Mouse (Mus musculus) forebrain, embryonic 13.5 days (tissue): Measurements from ENCODE around the gene Mef2c. TPM values are rescaled to one million over a fixed set of nuclear protein-coding genes. Genes with fewer than 3 reads are reported as not detected.

ENCODE experiments used
- ATAC-seq: fragments of 200-750 bp; cut with Nextera tagmentation; 2 replicates; pipeline ENCODE4 v1.8.0; 2017
- H3K27ac ChIP-seq: fragments of 300-500 bp; sonication (generic); 2 replicates; pipeline ENCODE4 v1.5.1; 2015; ENCODE audit warnings: inconsistent platforms, mild to moderate bottlenecking, moderate library complexity
- H3K27me3 ChIP-seq: fragments of 300-500 bp; sonication (generic); 2 replicates; pipeline ENCODE4 v1.6.1; 2015; ENCODE audit warnings: mild to moderate bottlenecking, inconsistent platforms
- H3K36me3 ChIP-seq: fragments of 300-500 bp; sonication (generic); 2 replicates; pipeline ENCODE4 v1.6.1; 2015; ENCODE audit warnings: mild to moderate bottlenecking, inconsistent platforms; ENCODE audit not compliant: poor library complexity, severe bottlenecking
- H3K4me1 ChIP-seq: fragments of 300-500 bp; sonication (generic); 2 replicates; pipeline ENCODE4 v1.6.1; 2015; ENCODE audit warnings: inconsistent platforms
- H3K4me2 ChIP-seq: fragments of 300-500 bp; sonication (generic); 2 replicates; pipeline ENCODE4 v1.6.1; 2015; ENCODE audit warnings: inconsistent platforms, mild to moderate bottlenecking, moderate library complexity
- H3K4me3 ChIP-seq: fragments of 300-500 bp; sonication (generic); 2 replicates; pipeline ENCODE4 v1.5.1; 2015; ENCODE audit warnings: mild to moderate bottlenecking, inconsistent platforms
- H3K9ac ChIP-seq: fragments of 300-500 bp; sonication (generic); 2 replicates; pipeline ENCODE4 v1.6.1; 2015; ENCODE audit warnings: mild to moderate bottlenecking, inconsistent platforms
- H3K9me3 ChIP-seq: fragments of 300-500 bp; sonication (generic); replicated peaks from 2 replicates; pipeline ENCODE4 v1.6.1; 2016; ENCODE audit warnings: inconsistent platforms
- WGBS: fragments of 180-500 bp; shearing (Covaris S2); methylation state at CpG from one replicate; pipeline ENCODE4 v1.1.7; 2015; 5-methylcytosine and 5-hydroxymethylcytosine counted together
- polyA plus RNA-seq: library from polyadenylated mRNA; unstranded; fragments of >200 nt; fragmentation: Nextera tagmentation; extraction: Ambion mirVana; gene quantifications from 2 replicates; pipeline ENCODE4 v1.2.1, GENCODE M21; 2015

The Mef2c gene
- polyA plus RNA-seq, 1 experiment from 2014 or later, result 58.2 TPM

- H3K9me3 ChIP-seq, result no peaks in the 10 kb centered on the region
- ATAC-seq, result peak; percentile 68
- H3K4me1 ChIP-seq, result peaks cover 24% of the 10 kb centered on the region
- no peaks in the 10 kb centered on the region for H3K27me3 ChIP-seq
- no peak overlapping the region for H3K9ac ChIP-seq
- no peak overlapping the region for H3K4me2 ChIP-seq
- no peaks in the 10 kb centered on the region for H3K36me3 ChIP-seq
- WGBS, result 25% methylated on average over 7 of the region's 7 CpGs
- H3K4me3 ChIP-seq, result no peak overlapping the region
- H3K27ac ChIP-seq, result no peak overlapping the region
Observed at GRCm38 (mm10) chr13:83603373-83604265, 99.8 kb downstream of the Mef2c start.

- 7% methylated on average over 3 of the region's 3 CpGs for WGBS
- no peaks in the 10 kb centered on the region for H3K36me3 ChIP-seq
- no peak overlapping the region for H3K4me3 ChIP-seq
- no peak overlapping the region for H3K4me2 ChIP-seq
- H3K27ac ChIP-seq, result no peak overlapping the region
- ATAC-seq, result no peak
- H3K27me3 ChIP-seq, result no peaks in the 10 kb centered on the region
- H3K9ac ChIP-seq, result no peak overlapping the region
- H3K9me3 ChIP-seq, result no peaks in the 10 kb centered on the region
- H3K4me1 ChIP-seq, result peaks cover 30% of the 10 kb centered on the region
Observed at GRCm38 (mm10) chr13:83604320-83604719, 100.5 kb downstream of the Mef2c start.

GRCm38 (mm10) chr13:83604785-83605184, 101.0 kb downstream of the Mef2c start:
- no peaks in the 10 kb centered on the region for H3K27me3 ChIP-seq
- peak; percentile 40 for ATAC-seq
- no peak overlapping the region for H3K4me2 ChIP-seq
- peaks cover 30% of the 10 kb centered on the region for H3K4me1 ChIP-seq
- H3K9me3 ChIP-seq, result no peaks in the 10 kb centered on the region
- H3K9ac ChIP-seq, result no peak overlapping the region
- WGBS, result 9% methylated on average over 4 of the region's 4 CpGs
- H3K4me3 ChIP-seq, result no peak overlapping the region
- no peaks in the 10 kb centered on the region for H3K36me3 ChIP-seq
- no peak overlapping the region; the same call in 1 of the 2 replicates for H3K27ac ChIP-seq

- H3K27me3 ChIP-seq, result no peaks in the 10 kb centered on the region
- H3K9me3 ChIP-seq, result no peaks in the 10 kb centered on the region
- peak; percentile 74 for ATAC-seq
- H3K4me3 ChIP-seq, result no peak overlapping the region
- no peak overlapping the region for H3K27ac ChIP-seq
- no peaks in the 10 kb centered on the region for H3K36me3 ChIP-seq
- no peak overlapping the region for H3K4me2 ChIP-seq
- peaks cover 30% of the 10 kb centered on the region for H3K4me1 ChIP-seq
- H3K9ac ChIP-seq, result no peak overlapping the region
- 18% methylated on average over 4 of the region's 4 CpGs for WGBS
Observed at GRCm38 (mm10) chr13:83607883-83608581, 104.2 kb downstream of the Mef2c start.

GRCm38 (mm10) chr13:83608851-83609516, 105.2 kb downstream of the Mef2c start:
- peaks cover 28% of the 10 kb centered on the region for H3K4me1 ChIP-seq
- no peaks in the 10 kb centered on the region for H3K36me3 ChIP-seq
- H3K27me3 ChIP-seq, result no peaks in the 10 kb centered on the region
- WGBS, result 63% methylated on average over 3 of the region's 3 CpGs
- no peak overlapping the region for H3K27ac ChIP-seq
- H3K4me2 ChIP-seq, result no peak overlapping the region
- H3K9ac ChIP-seq, result no peak overlapping the region
- no peak overlapping the region for H3K4me3 ChIP-seq
- H3K9me3 ChIP-seq, result no peaks in the 10 kb centered on the region
- no peak for ATAC-seq

- Histone ChIP-seq H3K4me1 (peaks cover 25% of the 10 kb centered on the region), H3K27me3 (no peaks in the 10 kb centered on the region), H3K9me3 (no peaks in the 10 kb centered on the region), H3K9ac (no peak overlapping the region), H3K36me3 (no peaks in the 10 kb centered on the region), H3K4me2 (no peak overlapping the region), H3K4me3 (no peak overlapping the region), H3K27ac (no peak overlapping the region)
- 79% methylated on average over 3 of the region's 3 CpGs for WGBS
- no peak for ATAC-seq
Observed at GRCm38 (mm10) chr13:83609517-83609878, 105.7 kb downstream of the Mef2c start.

- Histone ChIP-seq H3K4me2 (no peak overlapping the region), H3K27me3 (no peaks in the 10 kb centered on the region), H3K4me3 (no peak overlapping the region), H3K9ac (no peak overlapping the region), H3K9me3 (no peaks in the 10 kb centered on the region), H3K36me3 (no peaks in the 10 kb centered on the region), H3K27ac (no peak overlapping the region), H3K4me1 (peaks cover 18% of the 10 kb centered on the region)
- WGBS, result 89% methylated on average over 8 of the region's 8 CpGs
- ATAC-seq, result no peak
Observed at GRCm38 (mm10) chr13:83610124-83610523, 106.3 kb downstream of the Mef2c start.

- H3K27ac ChIP-seq, result no peak overlapping the region
- H3K9ac ChIP-seq, result no peak overlapping the region
- peaks cover 15% of the 10 kb centered on the region for H3K4me1 ChIP-seq
- H3K36me3 ChIP-seq, result no peaks in the 10 kb centered on the region
- H3K4me3 ChIP-seq, result no peak overlapping the region
- H3K4me2 ChIP-seq, result no peak overlapping the region
- H3K27me3 ChIP-seq, result no peaks in the 10 kb centered on the region
- H3K9me3 ChIP-seq, result no peaks in the 10 kb centered on the region
- WGBS, result 95% methylated on average over 1 of the region's 1 CpGs
- ATAC-seq, result no peak
Observed at GRCm38 (mm10) chr13:83612195-83612594, 108.4 kb downstream of the Mef2c start.

- H3K9me3 ChIP-seq, result no peaks in the 10 kb centered on the region
- WGBS, result 77% methylated on average over 3 of the region's 3 CpGs
- ATAC-seq, result no peak
Observed at GRCm38 (mm10) chr13:83615875-83616274, 112.0 kb downstream of the Mef2c start.

GRCm38 (mm10) chr13:83624651-83625050, 120.8 kb downstream of the Mef2c start:
- ATAC-seq, result no peak
- no peak overlapping the region for H3K9ac ChIP-seq
- H3K4me1 ChIP-seq, result no peaks in the 10 kb centered on the region
- no peak overlapping the region for H3K4me3 ChIP-seq
- no peaks in the 10 kb centered on the region for H3K36me3 ChIP-seq
- 91% methylated on average over 4 of the region's 4 CpGs for WGBS
- H3K4me2 ChIP-seq, result no peak overlapping the region
- no peaks in the 10 kb centered on the region for H3K9me3 ChIP-seq
- H3K27me3 ChIP-seq, result no peaks in the 10 kb centered on the region
- H3K27ac ChIP-seq, result no peak overlapping the region

More at GRCm38 (mm10) chr13:83615875-83616274, 112.0 kb downstream of the Mef2c start:
- Histone ChIP-seq H3K27me3 (no peaks in the 10 kb centered on the region), H3K36me3 (no peaks in the 10 kb centered on the region), H3K27ac (no peak overlapping the region), H3K4me3 (no peak overlapping the region), H3K4me1 (no peaks in the 10 kb centered on the region), H3K9ac (no peak overlapping the region), H3K4me2 (no peak overlapping the region)

- Histone ChIP-seq H3K9ac (no peak overlapping the region), H3K27me3 (no peaks in the 10 kb centered on the region), H3K4me1 (no peaks in the 10 kb centered on the region), H3K4me3 (no peak overlapping the region), H3K27ac (no peak overlapping the region), H3K4me2 (no peak overlapping the region), H3K36me3 (no peaks in the 10 kb centered on the region), H3K9me3 (no peaks in the 10 kb centered on the region)
- ATAC-seq, result no peak
- 94% methylated on average over 4 of the region's 4 CpGs for WGBS
Observed at GRCm38 (mm10) chr13:83627429-83627828, 123.6 kb downstream of the Mef2c start.

GRCm38 (mm10) chr13:83628139-83628538, 124.3 kb downstream of the Mef2c start:
- Histone ChIP-seq H3K9me3 (no peaks in the 10 kb centered on the region), H3K36me3 (no peaks in the 10 kb centered on the region), H3K4me3 (no peak overlapping the region), H3K27ac (no peak overlapping the region), H3K27me3 (no peaks in the 10 kb centered on the region), H3K4me1 (no peaks in the 10 kb centered on the region), H3K4me2 (no peak overlapping the region), H3K9ac (no peak overlapping the region)
- ATAC-seq, result no peak
- whole genome bisulfite sequencing, result 86% methylated on average over 3 of the region's 3 CpGs
